Mouse (Mus musculus) naive thymus-derived CD4-positive, alpha-beta T cell, adult 2 months (primary cell): ENCODE measurements at regions not wholly inside any gene's neighbourhood (a gene's known extent, or its start where the extent isn't known, plus 50 kb on each side); places are given as distances from the start of the nearest gene placed in this dataset.

Experiments
- DNase-seq: peaks from one replicate; pipeline ENCODE4 v3.0.0-alpha.2; 2011; ENCODE audit warnings: low read depth

DNA sequence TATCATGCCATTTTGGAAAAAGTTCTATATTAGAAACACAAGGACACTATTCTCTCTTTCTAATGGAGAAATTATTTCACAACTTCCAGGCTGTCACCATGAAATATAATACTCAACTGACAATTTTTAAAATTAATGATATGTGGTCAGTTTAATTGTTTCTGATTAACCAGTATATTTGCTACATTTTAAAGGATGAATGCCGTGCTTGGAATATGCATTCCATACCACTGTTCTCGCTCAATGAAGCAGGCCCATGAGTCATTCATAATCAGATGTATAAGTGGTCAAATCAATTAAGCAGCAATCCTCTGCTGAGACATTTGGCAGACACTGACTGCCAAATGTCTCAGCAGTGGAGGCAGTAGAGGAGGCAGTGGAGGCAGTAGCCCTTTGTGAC is 283.4 kb upstream of the Gpc5 start:
- no peak for DNase-seq

- no peak for DNase-seq
Measured at GRCm38 (mm10) chr14:114820677-114821076, 271.3 kb upstream of the Gpc5 start.

DNA sequence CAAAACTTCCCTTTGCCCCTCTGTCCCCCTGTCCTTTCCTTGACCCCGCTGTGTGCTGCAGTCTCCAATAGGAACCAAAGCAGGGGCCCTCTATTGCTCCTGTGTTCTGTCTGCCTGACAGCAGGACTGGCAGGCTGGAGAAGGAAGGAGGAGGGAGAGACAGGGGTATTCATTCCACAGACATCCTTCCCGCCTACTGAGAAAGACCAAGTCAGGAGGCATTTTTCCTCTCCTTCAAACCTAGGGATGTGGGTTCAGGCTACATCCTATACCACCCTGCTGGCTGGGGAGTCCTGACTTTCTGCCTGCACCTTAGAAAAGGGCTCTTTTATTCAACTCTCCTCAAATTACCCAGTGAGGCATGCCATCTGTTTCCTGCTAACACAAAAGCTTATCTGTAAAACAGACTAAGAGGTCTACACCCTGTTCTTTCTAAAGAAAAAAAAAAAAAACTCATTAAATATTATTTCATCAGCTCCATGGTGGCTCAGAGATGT is 270.9 kb upstream of the Gpc5 start:
- DNase-seq, result no peak

DNA sequence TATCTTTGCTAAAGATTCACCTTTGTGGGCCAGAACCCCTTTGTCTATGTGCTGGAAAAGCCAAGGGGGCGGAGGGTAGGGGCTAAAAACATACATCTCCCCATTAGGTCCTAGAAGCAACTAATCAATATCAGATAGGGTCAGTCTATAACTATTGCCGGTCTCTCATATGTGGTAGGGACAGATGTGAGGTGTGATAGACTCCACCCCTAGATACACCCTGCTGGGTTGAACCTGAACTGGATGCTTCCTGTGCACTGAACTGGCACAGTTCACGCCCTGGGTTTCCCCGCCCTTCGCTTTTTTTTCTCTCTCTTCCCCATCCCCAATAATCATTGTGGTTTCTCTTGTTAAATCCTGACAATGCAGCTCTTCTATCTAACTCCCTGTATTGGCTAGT is 270.3 kb upstream of the Gpc5 start:
- no peak for DNase-seq

DNA sequence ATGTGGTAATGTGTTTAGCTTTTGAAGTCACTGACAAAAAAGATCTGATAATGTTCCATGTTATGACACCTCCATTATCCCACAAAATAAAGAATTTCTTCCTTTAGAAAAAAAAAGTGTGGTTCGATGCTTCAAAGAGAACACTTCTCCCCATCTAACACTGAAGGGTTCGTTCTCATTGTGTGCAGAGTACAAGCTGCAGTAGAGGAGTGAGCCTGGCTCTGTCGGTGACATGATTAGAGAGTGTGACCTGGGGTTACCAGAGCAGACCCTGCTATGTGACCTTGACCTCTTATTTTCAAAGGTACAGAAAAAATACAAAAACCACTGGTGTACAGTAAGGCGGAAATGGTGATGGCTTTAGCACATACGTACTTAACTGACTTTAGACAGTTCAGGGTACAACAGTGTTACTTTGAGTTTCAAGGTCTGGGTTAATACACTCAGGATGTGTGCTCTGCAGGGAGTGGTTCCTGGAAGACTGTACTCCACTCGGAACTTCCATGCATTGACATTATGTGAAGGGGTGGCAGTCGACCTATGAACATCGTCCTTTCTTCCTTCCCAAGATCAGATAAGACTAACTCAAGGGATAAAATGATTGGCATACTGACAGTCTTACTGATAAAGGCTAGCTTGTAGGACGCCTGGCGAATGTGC is 265.2 kb upstream of the Gpc5 start:
- no peak for DNase-seq

DNA sequence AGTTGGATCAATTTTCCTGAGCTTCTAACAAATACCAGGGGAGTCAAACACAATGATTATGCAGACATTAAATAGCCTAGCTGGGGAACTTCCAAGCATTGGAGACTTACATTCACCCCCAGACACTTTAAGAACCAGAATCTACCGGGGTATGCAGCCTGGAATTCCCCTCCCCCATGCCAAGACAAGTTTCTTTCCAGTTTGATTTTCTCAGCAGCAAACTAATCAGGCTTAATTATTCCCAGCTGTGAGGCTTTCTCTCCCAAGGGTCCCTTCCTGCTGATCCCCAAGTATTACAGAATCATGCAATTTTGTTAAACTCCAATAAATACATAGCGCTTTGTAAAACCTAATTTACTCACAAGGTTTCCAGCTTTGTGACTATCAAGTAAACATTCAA is 262.7 kb upstream of the Gpc5 start:
- DNase-seq, result no peak

- DNase-seq, result no peak
Measured at GRCm38 (mm10) chr14:114832987-114833386, 259.0 kb upstream of the Gpc5 start.

DNA sequence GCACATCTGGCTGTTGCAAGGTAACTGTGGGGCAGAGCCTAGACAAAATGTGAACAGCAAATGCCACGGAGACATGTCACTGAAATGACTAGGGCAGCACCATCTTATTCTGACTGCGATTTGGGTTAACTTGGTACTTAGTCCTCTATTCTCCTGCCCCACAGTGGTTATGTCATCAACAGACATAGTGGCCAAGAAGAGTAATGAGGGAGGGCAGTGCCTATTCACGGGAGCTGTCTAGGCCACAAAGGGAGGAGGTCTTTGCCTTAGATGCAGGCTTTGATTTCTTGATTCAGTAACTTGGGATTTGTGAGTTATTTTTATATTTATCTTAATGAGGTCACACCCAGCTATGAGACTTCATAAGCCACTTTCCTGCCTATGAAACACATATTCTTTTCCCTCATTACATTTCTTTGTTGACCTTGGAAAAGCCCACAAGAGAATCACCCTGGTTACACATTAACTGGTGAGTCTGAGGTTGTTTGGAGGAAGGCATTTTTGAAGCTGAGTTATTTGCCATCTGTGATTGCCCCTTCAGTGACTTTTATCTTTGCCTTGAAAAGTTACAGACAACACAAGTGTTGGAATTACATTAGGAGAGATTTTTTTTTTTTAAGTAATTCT is 255.2 kb upstream of the Gpc5 start:
- no peak for DNase-seq

DNA sequence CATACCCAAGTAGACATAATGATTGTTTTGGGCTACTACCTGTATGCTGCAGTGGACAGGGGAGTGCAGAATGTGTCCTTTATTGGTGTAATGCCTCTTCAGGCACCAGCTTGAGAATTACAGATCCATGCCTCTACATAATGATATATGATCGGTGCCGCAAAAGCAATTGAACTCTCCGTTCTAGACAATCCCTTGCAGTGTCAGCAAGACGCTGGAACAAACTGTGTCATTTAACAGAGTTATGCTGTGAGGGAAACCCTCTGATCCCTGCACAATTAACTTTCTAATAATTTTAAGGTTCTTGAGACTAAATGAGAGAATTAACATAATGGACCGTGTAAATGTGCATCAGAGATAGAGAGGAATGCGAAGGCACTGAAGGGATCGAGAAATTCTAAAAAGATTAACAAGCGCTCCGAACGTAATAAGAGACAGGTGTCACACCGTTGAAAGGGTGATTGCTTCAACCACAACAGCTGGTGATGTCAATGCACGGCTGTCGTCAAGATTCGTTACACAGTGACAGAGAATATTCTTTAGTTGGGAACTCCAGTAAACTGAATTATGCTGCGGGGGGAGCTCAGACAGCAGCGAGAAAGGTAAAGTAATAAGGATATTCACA is 254.3 kb upstream of the Gpc5 start:
- DNase-seq, result no peak

GRCm38 (mm10) chr14:114839340-114839903 is 252.6 kb upstream of the Gpc5 start:
- no peak for DNase-seq

DNA sequence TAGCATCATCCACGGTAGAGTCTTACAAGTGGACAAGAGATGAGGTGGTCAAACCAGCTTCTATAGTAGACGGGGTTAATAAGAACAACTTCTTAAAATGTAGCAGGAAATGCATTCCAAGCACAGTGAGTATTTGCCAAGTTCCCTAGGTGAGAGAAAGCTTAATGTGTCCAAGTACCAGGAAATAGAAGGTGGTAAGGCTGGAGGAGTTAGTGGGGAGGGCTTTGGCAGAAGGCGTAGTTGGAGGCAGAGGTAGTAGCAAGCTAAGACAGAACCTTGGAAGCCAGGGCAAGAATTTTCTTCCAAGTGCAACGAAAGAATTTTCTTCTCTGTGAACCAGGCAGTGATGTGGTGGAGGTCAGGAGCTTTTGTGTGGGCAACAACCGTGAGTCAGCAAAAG is 251.2 kb upstream of the Gpc5 start:
- no peak for DNase-seq

DNA sequence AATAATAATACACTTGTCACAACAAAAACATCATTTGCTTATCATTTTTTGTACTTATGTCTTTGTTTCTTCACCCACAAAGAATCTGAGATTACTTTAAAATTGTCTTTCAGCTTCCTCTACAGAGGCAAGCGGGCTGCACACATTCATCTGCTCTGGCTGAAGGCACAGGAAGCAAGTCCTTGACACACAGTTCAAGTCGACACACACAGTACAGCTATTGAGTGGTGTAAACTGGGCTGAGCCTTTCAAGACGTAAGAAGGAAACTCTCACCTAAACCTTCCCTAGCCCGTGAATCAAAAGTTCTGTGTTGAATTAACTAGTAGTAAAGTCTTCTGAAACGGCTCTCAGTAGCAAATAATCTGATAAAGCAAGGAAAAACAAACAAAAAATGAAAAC is 250.5 kb upstream of the Gpc5 start:
- DNase-seq, result no peak

DNA sequence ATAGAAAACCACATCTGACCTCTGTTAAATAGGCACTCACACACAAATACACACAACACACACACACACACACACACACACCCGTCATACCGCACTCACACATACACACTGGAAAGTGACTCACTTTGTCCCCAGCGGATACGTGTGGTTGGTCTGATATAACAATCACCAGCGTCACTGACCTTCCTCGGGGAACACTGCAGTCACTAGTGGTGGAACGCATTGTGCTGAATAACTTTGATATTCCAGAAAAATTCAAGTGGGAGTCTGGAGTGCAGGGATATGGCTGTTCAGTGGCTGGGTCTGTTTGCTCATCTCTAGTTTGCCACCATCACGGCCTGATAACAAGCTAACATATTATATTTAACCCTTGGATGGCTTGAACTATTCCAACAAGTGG is 249.7 kb upstream of the Gpc5 start:
- DNase-seq, result no peak

DNA sequence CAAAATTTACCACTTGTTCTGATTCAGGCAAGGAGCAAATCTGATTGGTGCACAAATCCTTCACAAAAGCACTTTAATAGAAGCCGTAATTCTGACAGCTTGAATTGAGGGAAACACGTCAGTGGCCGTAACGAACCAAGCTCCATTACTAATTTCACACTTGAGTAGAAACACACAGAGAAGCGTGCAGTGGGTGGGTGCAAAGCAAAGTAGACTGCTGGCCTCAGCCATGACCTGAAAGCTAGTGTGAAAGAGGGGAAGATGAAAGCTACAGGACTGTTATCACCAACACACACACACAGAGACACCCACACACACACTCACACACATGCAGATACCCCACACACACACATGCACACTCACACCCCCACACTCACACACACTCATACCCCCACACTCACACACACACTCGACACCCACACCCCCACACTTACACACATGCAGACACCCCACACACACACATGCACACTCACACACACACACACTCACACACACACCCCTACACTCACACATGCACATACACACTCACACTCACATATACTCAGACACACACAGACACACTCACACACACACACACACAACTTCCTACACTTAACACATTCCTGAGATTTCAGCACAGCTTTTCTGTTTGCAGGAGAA is 248.8 kb upstream of the Gpc5 start:
- no peak for DNase-seq

GRCm38 (mm10) chr14:114854324-114855054 is 237.5 kb upstream of the Gpc5 start:
- peak; percentile 51 for DNase-seq

- no peak for DNase-seq
Measured at GRCm38 (mm10) chr14:114855055-114855740, 236.8 kb upstream of the Gpc5 start.

DNA sequence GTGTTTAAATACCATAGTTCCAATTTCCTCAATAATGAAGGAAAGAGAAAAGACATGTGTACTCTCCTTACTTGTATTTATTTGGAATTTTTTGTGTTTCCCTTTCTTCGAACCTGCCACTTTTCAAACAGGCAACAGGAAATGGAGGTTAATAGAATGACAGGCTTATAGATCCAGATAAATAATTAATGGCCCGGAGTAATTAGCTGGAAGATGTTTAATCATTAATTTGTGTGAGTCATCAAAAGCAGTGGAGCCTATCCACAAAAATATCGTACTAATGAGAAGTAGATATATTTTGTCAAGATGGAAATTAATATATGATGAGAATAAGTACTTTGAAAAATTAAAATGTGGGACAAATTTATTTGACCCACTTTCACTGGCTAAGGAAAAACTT is 236.3 kb upstream of the Gpc5 start:
- DNase-seq, result no peak

- DNase-seq, result no peak
Measured at GRCm38 (mm10) chr14:114856243-114857031, 235.6 kb upstream of the Gpc5 start.

- DNase-seq, result no peak
Measured at GRCm38 (mm10) chr14:114857171-114857570, 234.8 kb upstream of the Gpc5 start.

GRCm38 (mm10) chr14:114857689-114858088 is 234.3 kb upstream of the Gpc5 start:
- no peak for DNase-seq

DNA sequence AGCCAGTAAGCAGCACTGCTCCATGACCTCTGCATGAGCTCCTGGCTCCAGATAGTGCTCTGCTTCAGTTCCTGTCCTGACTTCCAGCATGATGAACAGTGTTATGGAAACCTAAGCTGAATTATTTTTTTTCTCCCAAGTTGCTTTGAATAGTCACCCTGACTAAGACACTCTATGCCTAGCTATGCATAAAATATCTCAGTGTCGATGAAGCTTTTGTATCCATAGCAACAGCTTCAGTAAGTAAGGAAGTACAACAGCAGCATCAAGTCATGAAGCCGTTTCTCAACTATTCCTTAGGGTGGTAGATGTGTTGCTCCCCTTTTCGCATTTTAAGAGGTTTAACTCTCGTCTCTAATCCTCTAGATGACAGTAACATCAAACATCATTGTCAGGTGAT is 228.4 kb upstream of the Gpc5 start:
- no peak for DNase-seq
